Mouse (Mus musculus) hindbrain, embryonic 14.5 days (tissue): ENCODE measurements around the gene Tbc1d24. TPM values are rescaled to one million over a fixed set of nuclear protein-coding genes. Genes with fewer than 3 reads are reported as not detected.
"Not testable (repeated sequence)": the region's sequence is repeated elsewhere in the genome, so short reads cannot be mapped to it uniquely, and the experiment has no call there.

Experiments
- ATAC-seq: fragments of 200-750 bp; cut with Nextera tagmentation; 2 replicates; pipeline ENCODE4 v1.8.0; 2017; ENCODE audit warnings: moderate number of reproducible peaks, mild to moderate bottlenecking, moderate TSS enrichment, moderate library complexity; ENCODE audit not compliant: low FRiP score
- DNase-seq: peaks from one replicate; pipeline ENCODE4 v3.0.0-alpha.2; 2015; ENCODE audit warnings: low spot score
- H3K27ac ChIP-seq: fragments of 300-500 bp; sonication (generic); 2 replicates; pipeline ENCODE4 v1.5.1; 2014; ENCODE audit warnings: mild to moderate bottlenecking, moderate library complexity
- H3K27me3 ChIP-seq: fragments of 300-500 bp; sonication (generic); 2 replicates; pipeline ENCODE4 v1.6.1; 2014; ENCODE audit warnings: mild to moderate bottlenecking, low read length, mixed read lengths; ENCODE audit not compliant: control insufficient read depth, insufficient read depth
- H3K36me3 ChIP-seq: fragments of 300-500 bp; sonication (generic); replicated peaks from 2 replicates; pipeline ENCODE4 v1.6.1; 2014; ENCODE audit not compliant: control insufficient read depth, insufficient read depth
- H3K4me1 ChIP-seq: fragments of 300-500 bp; sonication (generic); replicated peaks from 2 replicates; pipeline ENCODE4 v1.6.1; 2014; ENCODE audit warnings: antibody characterized with exemption, low read length, mixed read lengths; ENCODE audit not compliant: control insufficient read depth, insufficient read depth
- H3K4me2 ChIP-seq: fragments of 300-500 bp; sonication (generic); replicated peaks from 2 replicates; pipeline ENCODE4 v1.6.1; 2014; ENCODE audit warnings: mild to moderate bottlenecking, moderate library complexity
- H3K4me3 ChIP-seq: fragments of 300-500 bp; sonication (generic); replicated peaks from 2 replicates; pipeline ENCODE4 v1.5.1; 2014; ENCODE audit warnings: mild to moderate bottlenecking, low read length
- H3K9ac ChIP-seq: fragments of 300-500 bp; sonication (generic); 2 replicates; pipeline ENCODE4 v1.6.1; 2014
- H3K9me3 ChIP-seq: fragments of 300-500 bp; sonication (generic); 2 replicates; pipeline ENCODE4 v1.6.1; 2016; ENCODE audit warnings: low read length; ENCODE audit not compliant: control insufficient read depth
- WGBS: fragments of 180-500 bp; shearing (Covaris S2); extraction: QIAGEN DNeasy Blood & Tissue Kit; methylation state at CpG from one replicate; pipeline ENCODE4 v1.1.7; 2014; 5-methylcytosine and 5-hydroxymethylcytosine counted together
- microRNA-seq: library from miRNA; unstranded; fragments of <30 nt; microRNA quantifications from one replicate; pipeline ENCODE4, GENCODE M21; 2016
- polyA plus RNA-seq: library from polyadenylated mRNA; unstranded; fragments of >200 nt; fragmentation: Nextera tagmentation; extraction: Ambion mirVana; gene quantifications from 2 replicates; pipeline ENCODE4 v1.2.1, GENCODE M21; 2014

Gene Tbc1d24
- polyA plus RNA-seq, 1 experiment from 2014 or later: 27.1 TPM

GRCm38 (mm10) chr17:24134062-24134461 is 71.3 kb downstream of the Tbc1d24 start:
- Histone ChIP-seq H3K4me2 (no peak overlapping the region), H3K9ac (no peak overlapping the region), H3K27ac (no peak overlapping the region), H3K9me3 (no peaks in the 10 kb centered on the region), H3K4me1 (peaks cover 3% of the 10 kb centered on the region; the same call in 1 of the 2 replicates), H3K4me3 (no peak overlapping the region), H3K27me3 (no peaks in the 10 kb centered on the region), H3K36me3 (no peaks in the 10 kb centered on the region)
- DNase-seq (no peak), ATAC-seq (no peak)

GRCm38 (mm10) chr17:24132919-24133318 is 72.4 kb downstream of the Tbc1d24 start:
- not testable (repeated sequence) for ATAC-seq, DNase-seq
- WGBS: 93% methylated on average over 4 of the region's 4 CpGs

GRCm38 (mm10) chr17:24131570-24131969 is 73.8 kb downstream of the Tbc1d24 start:
- no peak for DNase-seq
- Histone ChIP-seq H3K36me3 (no peaks in the 10 kb centered on the region), H3K27ac (no peak overlapping the region), H3K4me2 (no peak overlapping the region), H3K27me3 (no peaks in the 10 kb centered on the region), H3K9ac (no peak overlapping the region), H3K4me3 (no peak overlapping the region), H3K9me3 (no peaks in the 10 kb centered on the region), H3K4me1 (no peaks in the 10 kb centered on the region)
- 87% methylated on average over 3 of the region's 3 CpGs for WGBS
- no peak for ATAC-seq

More at GRCm38 (mm10) chr17:24132919-24133318, 72.4 kb downstream of the Tbc1d24 start:
- H3K9ac ChIP-seq, H3K4me3 ChIP-seq, H3K9me3 ChIP-seq, H3K4me1 ChIP-seq, H3K36me3 ChIP-seq, H3K27me3 ChIP-seq, H3K4me2 ChIP-seq, H3K27ac ChIP-seq: not testable (repeated sequence)

- not testable (repeated sequence) for H3K27ac ChIP-seq, DNase-seq, H3K36me3 ChIP-seq, H3K4me1 ChIP-seq, H3K4me3 ChIP-seq, H3K9me3 ChIP-seq, ATAC-seq, H3K27me3 ChIP-seq, H3K9ac ChIP-seq, H3K4me2 ChIP-seq
- 96% methylated on average over 4 of the region's 4 CpGs for WGBS
Measured at GRCm38 (mm10) chr17:24129246-24129645, 76.1 kb downstream of the Tbc1d24 start.

GRCm38 (mm10) chr17:24127592-24127991 is 77.8 kb downstream of the Tbc1d24 start:
- H3K27me3 ChIP-seq: no peaks in the 10 kb centered on the region
- no peak for ATAC-seq
- no peaks in the 10 kb centered on the region for H3K36me3 ChIP-seq
- H3K27ac ChIP-seq: no peak overlapping the region
- WGBS: 97% methylated on average over 1 of the region's 1 CpGs
- no peak overlapping the region for H3K4me2 ChIP-seq
- no peaks in the 10 kb centered on the region for H3K4me1 ChIP-seq
- no peaks in the 10 kb centered on the region for H3K9me3 ChIP-seq
- no peak overlapping the region for H3K9ac ChIP-seq
- no peak for DNase-seq
- H3K4me3 ChIP-seq: no peak overlapping the region

- no peaks in the 10 kb centered on the region for H3K36me3 ChIP-seq
- no peak overlapping the region for H3K27ac ChIP-seq
- 84% methylated on average over 3 of the region's 3 CpGs for WGBS
- no peak overlapping the region for H3K4me2 ChIP-seq
- ATAC-seq (no peak), DNase-seq (no peak)
- H3K9me3 ChIP-seq: no peaks in the 10 kb centered on the region
- H3K27me3 ChIP-seq: no peaks in the 10 kb centered on the region
- H3K4me3 ChIP-seq: no peak overlapping the region
- H3K4me1 ChIP-seq: no peaks in the 10 kb centered on the region
- H3K9ac ChIP-seq: no peak overlapping the region
Measured at GRCm38 (mm10) chr17:24126801-24127200, 78.6 kb downstream of the Tbc1d24 start.

Small RNA genes lying within 50 kb of the gene (microRNA-seq; reads per million reads assigned to microRNA genes)
- 0.48 reads per million for gene Mir5134
- 1.1 reads per million for gene Mir6965

Other genes with a start within 250 kb of the Tbc1d24 start
- not detected in 2 replicates for gene Prss30, start 225.0 kb downstream of the Tbc1d24 start, polyA plus RNA-seq
- not detected in 2 replicates for gene Prss22, start 207.5 kb downstream of the Tbc1d24 start, polyA plus RNA-seq
- gene Prss27, start 167.4 kb downstream of the Tbc1d24 start, polyA plus RNA-seq: 0.16 TPM in 1 of 2 replicates, not detected in the other
- gene Kctd5, start 132.1 kb downstream of the Tbc1d24 start, polyA plus RNA-seq: 77.8 and 79.9 TPM in 2 replicates
- 71.3 and 75.1 TPM in 2 replicates for gene Pdpk1, start 54.6 kb downstream of the Tbc1d24 start, polyA plus RNA-seq
- 29.1 and 30.6 TPM in 2 replicates for gene Amdhd2, start 41.8 kb downstream of the Tbc1d24 start, polyA plus RNA-seq
- 1,495 and 1,569 TPM in 2 replicates for gene Atp6v0c, start 35.9 kb downstream of the Tbc1d24 start, polyA plus RNA-seq
- 3.9 and 5.0 TPM in 2 replicates for gene Ntn3, start 4.0 kb upstream of the Tbc1d24 start, polyA plus RNA-seq
- gene Tedc2, start 15.3 kb upstream of the Tbc1d24 start, polyA plus RNA-seq: 8.2 and 10.1 TPM in 2 replicates
- gene Ccnf, start 45.9 kb upstream of the Tbc1d24 start, polyA plus RNA-seq: 11.8 and 21.2 TPM in 2 replicates
- gene Abca17, start 145.5 kb upstream of the Tbc1d24 start, polyA plus RNA-seq: 0.63 and 1.1 TPM in 2 replicates
- gene Abca3, start 146.4 kb upstream of the Tbc1d24 start, polyA plus RNA-seq: 32.8 and 34.8 TPM in 2 replicates
- gene Rnps1, start 209.0 kb upstream of the Tbc1d24 start, polyA plus RNA-seq: 278 and 280 TPM in 2 replicates
- gene Eci1, start 221.1 kb upstream of the Tbc1d24 start, polyA plus RNA-seq: 36.2 and 46.0 TPM in 2 replicates
- 3.6 and 6.0 TPM in 2 replicates for gene Dnase1l2, start 237.5 kb upstream of the Tbc1d24 start, polyA plus RNA-seq